8 mouse cellular contexts compared by ENCODE assay signal in the genomic region with DNA sequence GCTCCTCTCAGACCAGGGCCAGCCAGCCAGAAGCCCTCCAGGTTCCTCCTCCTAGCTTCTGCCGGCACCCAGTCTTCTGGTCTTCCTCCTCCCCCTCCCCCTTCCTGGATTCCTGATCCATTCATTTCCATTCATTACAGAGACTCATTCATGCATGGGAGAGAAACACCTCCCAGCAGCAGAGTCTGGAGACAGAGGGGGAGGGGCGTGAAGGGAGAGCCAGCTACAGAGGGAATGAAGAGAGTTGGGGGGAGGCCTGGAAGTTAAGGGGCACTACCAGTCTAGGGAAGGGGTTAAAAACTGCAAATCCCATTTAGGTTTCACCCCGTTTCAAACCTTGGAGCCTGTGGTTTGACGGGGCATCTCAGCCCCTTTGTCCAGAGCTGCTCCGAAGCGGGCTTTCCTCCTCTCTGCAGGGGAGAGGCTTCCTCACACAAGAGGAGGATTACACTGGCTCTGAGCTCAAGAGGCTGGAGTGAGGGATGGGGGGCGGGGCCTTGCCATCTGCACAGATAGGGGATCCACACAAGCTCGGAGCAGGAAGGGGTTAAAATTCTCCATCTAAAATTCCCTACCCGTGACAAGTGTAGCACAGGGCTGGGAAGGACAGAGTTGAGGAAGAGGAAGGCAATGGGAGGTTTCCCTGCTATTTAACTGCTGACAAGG. TPM values are rescaled to one million over a fixed set of nuclear protein-coding genes. Genes with fewer than 3 reads are reported as not detected.
DNase-seq lines count a peak whose midpoint lies in the region; ATAC-seq and TF ChIP-seq lines count a peak whose summit lies in the region.
"Had no signal": no experiment of that assay in that cellular context is flagged by ENCODE, and none has a peak within 500 bp of the region (broad histone marks: within the 10 kb centered on the region; RNA-seq: fewer than 3 reads in every experiment).

No protein-coding gene starts in this region.

- H3K4me1 ChIP-seq in hindbrain, embryonic 13.5 days (replicated peaks), result peaks cover 76% of the 10 kb centered on the region
- peaks cover 29% of the 10 kb centered on the region for H3K4me1 ChIP-seq in limb, embryonic 14.5 days (ENCODE audit: control insufficient read depth, insufficient read depth, low read length)

- H3K36me3 ChIP-seq in hindbrain, embryonic 13.5 days, result peaks cover 35% of the 10 kb centered on the region
- H3K36me3 ChIP-seq in limb, embryonic 14.5 days (ENCODE audit: control insufficient read depth, insufficient read depth, low read length), result peaks cover 31% of the 10 kb centered on the region

- peak; percentile 80 for ATAC-seq in hindbrain, embryonic 13.5 days (ENCODE audit: low FRiP score)
- peak; percentile 10; the same call in 1 of the 2 replicates for ATAC-seq in limb, embryonic 14.5 days (ENCODE audit: low FRiP score, low read depth)
- no peak for ATAC-seq in monocyte, adult 5-6 weeks (replicated peaks; ENCODE audit: insufficient number of reproducible peaks, low FRiP score, low TSS enrichment, poor library complexity, severe bottlenecking)

- TF ChIP-seq POLR2A in limb, embryonic 14.5 days (IDR thresholded peaks at IDR 0.05; ENCODE audit: borderline replicate concordance, extremely low read depth, insufficient read depth, insufficient read length), result no peak

- no peaks in the 10 kb centered on the region for H3K27me3 ChIP-seq in hindbrain, embryonic 13.5 days
- no peaks in the 10 kb centered on the region for H3K27me3 ChIP-seq in limb, embryonic 14.5 days (ENCODE audit: control insufficient read depth, insufficient read depth, low read length)

- H3K9ac ChIP-seq in hindbrain, embryonic 13.5 days, result peak overlapping the region; percentile 75
- 0 out of 2 replicates have a peak overlapping the region, but pooled peaks have one; percentile 2 for H3K9ac ChIP-seq in limb, embryonic 14.5 days (ENCODE audit: low read depth, low read length, severe bottlenecking)
- H3K9ac ChIP-seq: liver, embryonic 14.5 days had no signal

- H3K27ac ChIP-seq in hindbrain, embryonic 13.5 days, result peak overlapping the region; percentile 98
- no peak overlapping the region for H3K27ac ChIP-seq in limb, embryonic 14.5 days (replicated peaks; ENCODE audit: low read depth, low read length)
- H3K27ac ChIP-seq: liver, embryonic 14.5 days had no signal

- no peaks in the 10 kb centered on the region for H3K9me3 ChIP-seq in hindbrain, embryonic 13.5 days
- H3K9me3 ChIP-seq in limb, embryonic 14.5 days (ENCODE audit: control insufficient read depth, low read length), result no peaks in the 10 kb centered on the region

- peak; percentile 87 to 88 for DNase-seq in right cerebral cortex, postnatal 10 days (ENCODE audit: low spot score in 2 of 2)
- no peak for DNase-seq in right cerebral cortex, postnatal 36 days (ENCODE audit: low spot score in 2 of 2)
- DNase-seq in embryo, embryonic 10 days (ENCODE audit: low spot score), result peak; percentile 87
- DNase-seq in limb, embryonic 14.5 days (ENCODE audit: low spot score), result peak; percentile 32
- peak; percentile 73 for DNase-seq in yolk sac, embryonic 10.5 days (ENCODE audit: low spot score)

- peak overlapping the region; percentile 39 for H3K4me3 ChIP-seq in hindbrain, embryonic 13.5 days
- no peak overlapping the region for H3K4me3 ChIP-seq in limb, embryonic 14.5 days (replicated peaks; ENCODE audit: low read length)

- H3K4me2 ChIP-seq in hindbrain, embryonic 13.5 days, result peak overlapping the region; percentile 73
- peak overlapping the region; percentile 39 for H3K4me2 ChIP-seq in limb, embryonic 14.5 days (replicated peaks; ENCODE audit: low read depth, low read length, severe bottlenecking)

- under 1% methylated on average over 9 of the region's 9 CpGs for WGBS in hindbrain, embryonic 13.5 days
- 8% methylated on average over 9 of the region's 9 CpGs for WGBS in limb, embryonic 14.5 days

RNA-seq across cellular contexts. Expression of a gene that starts 4.9 kb away (rescaled TPM):
- polyA plus RNA-seq in hindbrain, embryonic 13.5 days (2015; fragmentation: Nextera tagmentation; extraction: Ambion mirVana), result 0.79 and 0.84 TPM in 2 replicates
- 0.99 and 1.3 TPM in 2 replicates for polyA plus RNA-seq in limb, embryonic 14.5 days (2012; rRNA removed)
- 0.28 and 0.81 TPM in 2 replicates for polyA plus RNA-seq in limb, embryonic 14.5 days (2014; fragmentation: Nextera tagmentation; extraction: Ambion mirVana)
- 0.97 TPM in 1 of 3 replicates, not detected in the others for total RNA-seq in monocyte, adult 5-6 weeks (2017)

RNA-seq across cellular contexts. Expression of a gene that starts 10.0 kb away (rescaled TPM):
- polyA plus RNA-seq in hindbrain, embryonic 13.5 days (2015; fragmentation: Nextera tagmentation; extraction: Ambion mirVana), result 30.5 and 33.1 TPM in 2 replicates
- 89.4 and 126 TPM in 2 replicates for polyA plus RNA-seq in limb, embryonic 14.5 days (2012; rRNA removed)
- polyA plus RNA-seq in limb, embryonic 14.5 days (2014; fragmentation: Nextera tagmentation; extraction: Ambion mirVana), result 30.3 and 37.5 TPM in 2 replicates
- total RNA-seq in monocyte, adult 5-6 weeks (2017), result 7.1 to 11.0 TPM (median 8.5 TPM) in 3 replicates

RNA-seq across cellular contexts. Expression of a gene that starts 26.1 kb away (rescaled TPM):
- polyA plus RNA-seq in hindbrain, embryonic 13.5 days (2015; fragmentation: Nextera tagmentation; extraction: Ambion mirVana), result 76.8 and 83.1 TPM in 2 replicates
- 220 and 277 TPM in 2 replicates for polyA plus RNA-seq in limb, embryonic 14.5 days (2012; rRNA removed)
- polyA plus RNA-seq in limb, embryonic 14.5 days (2014; fragmentation: Nextera tagmentation; extraction: Ambion mirVana), result 143 and 160 TPM in 2 replicates
- total RNA-seq in monocyte, adult 5-6 weeks (2017), result 2.5 to 9.0 TPM (median 3.2 TPM) in 3 replicates

RNA-seq across cellular contexts. Expression of a gene that starts 31.7 kb away (rescaled TPM):
- polyA plus RNA-seq in hindbrain, embryonic 13.5 days (2015; fragmentation: Nextera tagmentation; extraction: Ambion mirVana), result not detected in 2 replicates
- polyA plus RNA-seq in limb, embryonic 14.5 days (2012; rRNA removed), result not detected in 2 replicates
- polyA plus RNA-seq in limb, embryonic 14.5 days (2014; fragmentation: Nextera tagmentation; extraction: Ambion mirVana), result not detected in 2 replicates
- not detected in 3 replicates for total RNA-seq in monocyte, adult 5-6 weeks (2017)
- polyA plus RNA-seq: liver, embryonic 14.5 days had no signal

Comparison
In these comparisons a context has a peak if more than half of its experiments do, and no peak if none do; other contexts are left out.
1. DNase-seq: peak in right cerebral cortex, postnatal 10 days (2 of 2), embryo, embryonic 10 days (single experiment), limb, embryonic 14.5 days (single experiment) and yolk sac, embryonic 10.5 days (single experiment); none in right cerebral cortex, postnatal 36 days (0 of 2).